Mouse (Mus musculus) liver, postnatal 0 days (tissue): ENCODE measurements at regions not wholly inside any gene's neighbourhood (a gene's known extent, or its start where the extent isn't known, plus 50 kb on each side); places are given as distances from the start of the nearest gene placed in this dataset.

Experiments used
- CTCF ChIP-seq: sonication (generic); IDR thresholded peaks from 2 replicates; pipeline ENCODE4 v1.5.1; 2016; ENCODE audit warnings: antibody characterized with exemption, low read depth
- EP300 ChIP-seq: IDR thresholded peaks from 2 replicates; pipeline ENCODE4 v1.6.1; 2016; ENCODE audit warnings: antibody characterized with exemption, low read depth, mild to moderate bottlenecking

GRCm38 (mm10) chr6:101902276-101902675 is 524.6 kb upstream of the Pdzrn3 start:
- TF ChIP-seq CTCF = no peak
- no peak for TF ChIP-seq EP300
